Mouse (Mus musculus): Measurements from ENCODE around the gene Oat. TPM values are rescaled to one million over a fixed set of nuclear protein-coding genes. Genes with fewer than 3 reads are reported as not detected.

The Oat gene
- total and polyA plus RNA-seq, 3 experiments, result 161 to 197 (median 170) TPM

DNA sequence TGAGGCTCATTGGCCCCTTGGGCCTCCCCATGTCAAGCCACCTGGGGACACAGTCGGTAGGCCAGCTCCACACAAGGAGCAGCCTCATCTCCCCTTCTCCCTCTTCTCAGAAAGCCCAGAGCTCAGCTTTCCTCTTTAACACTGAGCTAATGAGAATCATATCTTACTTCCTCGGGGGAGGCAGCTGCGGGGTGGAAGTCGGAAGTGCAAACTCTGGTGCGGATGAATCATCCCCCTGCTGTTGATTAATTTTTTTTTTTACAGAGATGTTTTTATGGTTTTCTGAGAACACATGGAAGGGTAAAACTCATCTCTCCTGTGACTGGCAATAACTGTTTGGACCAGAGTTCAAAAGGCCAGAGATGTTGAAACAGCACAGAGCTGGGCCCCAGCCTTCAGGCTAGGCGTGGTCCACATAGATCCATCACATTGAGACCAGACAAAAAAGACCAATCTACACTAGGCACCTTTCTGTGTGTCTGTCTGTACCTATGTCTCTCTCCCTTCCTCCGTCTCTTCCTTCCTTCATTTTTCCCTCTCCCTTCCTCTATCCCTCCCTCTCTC, 62.7 kb downstream of the Oat start:
- H3K27me3 ChIP-seq (ENCODE audit: control insufficient read depth, insufficient read depth, low read length), result no peaks in the 10 kb centered on the region
- intact Hi-C loops (cut with DNase I), result no loop called here
- H3K4me3 ChIP-seq, result no peak overlapping the region
- no peak for TF ChIP-seq CTCF (IDR thresholded peaks at IDR 0.05)
- no peak for TF ChIP-seq POLR2A (IDR thresholded peaks at IDR 0.05; ENCODE audit: insufficient read depth, low read depth, low read length)
- TF ChIP-seq EP300 (IDR thresholded peaks at IDR 0.05; ENCODE audit: insufficient read depth, low read depth, low read length), result no peak
- 50% methylated on average over 7 of the region's 7 CpGs for WGBS
- no peaks in the 10 kb centered on the region for H3K79me2 ChIP-seq (replicated peaks; ENCODE audit: control insufficient read depth, insufficient read depth, low read length)
- H3K27ac ChIP-seq, result no peak overlapping the region
- H3K36me3 ChIP-seq (ENCODE audit: control insufficient read depth, insufficient read depth, low read length), result no peaks in the 10 kb centered on the region
- H3K9ac ChIP-seq (ENCODE audit: low read depth, low read length), result no peak overlapping the region
- DNase-seq, result no peak
- no peaks in the 10 kb centered on the region for H3K4me1 ChIP-seq (ENCODE audit: control insufficient read depth, insufficient read depth, low read length)

DNA sequence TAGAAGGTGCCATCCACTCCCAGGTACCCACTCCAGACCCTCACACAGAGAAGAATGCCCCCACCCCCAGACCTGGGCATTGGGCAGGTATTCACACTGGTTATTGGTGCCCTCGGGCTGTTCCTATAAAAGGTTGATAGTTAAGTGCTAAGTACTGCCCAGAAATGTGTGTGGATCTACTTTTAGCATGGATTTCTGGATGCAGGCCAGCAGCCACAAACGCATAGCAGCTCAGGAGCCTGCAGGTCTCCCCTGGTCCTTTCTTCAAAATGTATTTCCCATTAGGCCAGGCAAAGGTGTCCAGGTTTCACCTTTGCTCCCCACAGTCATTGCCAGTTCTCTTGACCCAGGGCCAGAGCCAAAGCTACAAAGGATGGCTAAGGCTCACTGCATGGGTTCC, 67.1 kb downstream of the Oat start:
- H3K27me3 ChIP-seq (ENCODE audit: control insufficient read depth, insufficient read depth, low read length), result no peaks in the 10 kb centered on the region
- intact Hi-C loops (cut with DNase I), result no loop called here
- H3K79me2 ChIP-seq (replicated peaks; ENCODE audit: control insufficient read depth, insufficient read depth, low read length), result no peaks in the 10 kb centered on the region
- TF ChIP-seq EP300 (IDR thresholded peaks at IDR 0.05; ENCODE audit: insufficient read depth, low read depth, low read length), result no peak
- no peak for TF ChIP-seq CTCF (IDR thresholded peaks at IDR 0.05)
- TF ChIP-seq POLR2A (IDR thresholded peaks at IDR 0.05; ENCODE audit: insufficient read depth, low read depth, low read length), result no peak
- DNase-seq, result peak; percentile 8 to 18
- 46% methylated on average over 2 of the region's 2 CpGs for WGBS
- H3K4me3 ChIP-seq, result no peak overlapping the region
- H3K4me1 ChIP-seq (ENCODE audit: control insufficient read depth, insufficient read depth, low read length), result no peaks in the 10 kb centered on the region
- no peak overlapping the region for H3K9ac ChIP-seq (ENCODE audit: low read depth, low read length)
- no peak overlapping the region for H3K27ac ChIP-seq
- H3K36me3 ChIP-seq (ENCODE audit: control insufficient read depth, insufficient read depth, low read length), result no peaks in the 10 kb centered on the region

Other genes with a start within 250 kb of the Oat start
- not detected for gene Nkx1-2, start 23.2 kb upstream of the Oat start, total RNA-seq (2021)
- gene Nkx1-2, start 23.2 kb upstream of the Oat start, polyA plus RNA-seq (2012; rRNA removed), result not detected in 2 replicates
- 10 to 100 TPM; 13.8 to 13.9 TPM for gene Lhpp, start 34.2 kb upstream of the Oat start, total RNA-seq (2021)
- 22.0 and 26.6 TPM in 2 replicates for gene Lhpp, start 34.2 kb upstream of the Oat start, polyA plus RNA-seq (2012; rRNA removed)
- 10 to 100 TPM; 22.0 to 26.9 TPM for gene Fam53b, start 237.5 kb upstream of the Oat start, total RNA-seq (2021)
- gene Fam53b, start 237.5 kb upstream of the Oat start, polyA plus RNA-seq (2012; rRNA removed), result 22.5 and 25.7 TPM in 2 replicates

All from heart, adult 2 months (tissue).